In the genomic region with DNA sequence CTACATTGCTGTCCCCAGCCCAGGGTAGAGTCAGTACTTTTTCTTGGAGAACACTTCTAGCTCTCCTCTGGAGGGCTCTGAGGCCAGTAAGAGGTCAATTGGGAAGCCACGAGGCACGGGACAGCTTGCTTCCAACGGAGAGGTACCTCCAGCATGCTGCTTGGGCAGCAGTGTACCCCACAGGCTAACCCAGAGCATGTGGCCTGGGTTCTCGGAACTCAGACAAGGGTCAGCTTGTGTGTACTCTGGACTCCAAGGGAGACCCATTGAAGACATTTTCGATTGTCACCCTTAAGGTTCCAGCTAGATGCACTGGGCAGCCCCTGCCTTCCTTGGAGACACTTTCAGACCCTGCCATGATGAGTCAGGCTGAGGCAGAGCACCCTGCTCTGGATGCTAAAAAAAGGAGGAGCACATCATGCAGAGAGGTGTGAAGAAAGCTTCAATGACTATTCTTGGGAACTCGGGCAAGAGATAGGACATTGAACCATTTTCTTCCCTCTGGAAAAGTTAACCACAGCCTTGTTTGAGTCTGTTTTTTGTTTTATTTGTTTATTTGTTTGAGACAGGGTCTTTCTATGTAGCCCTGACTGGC, we compare ENCODE assay signal across 13 mouse cellular contexts. TPM values are rescaled to one million over a fixed set of nuclear protein-coding genes. Genes with fewer than 3 reads are reported as not detected.
DNase-seq lines count a peak whose midpoint lies in the region; ATAC-seq and TF ChIP-seq lines count a peak whose summit lies in the region.
"Had no signal": no experiment of that assay in that cellular context is flagged by ENCODE, and none has a peak within 500 bp of the region (broad histone marks: within the 10 kb centered on the region; RNA-seq: fewer than 3 reads in every experiment).

No protein-coding gene starts in this region.

- H3K9ac ChIP-seq in ES-Bruce4 (ENCODE audit: low read depth, poor library complexity, severe bottlenecking): peak overlapping the region; percentile 97
- H3K9ac ChIP-seq in heart, postnatal 0 days (replicated peaks; ENCODE audit: low read depth, low read length): no peak overlapping the region
- H3K9ac ChIP-seq: liver, embryonic 14.5 days had no signal

- no peaks in the 10 kb centered on the region for H3K27me3 ChIP-seq in ES-Bruce4 (ENCODE audit: control insufficient read depth, insufficient read depth, low read length, poor library complexity, severe bottlenecking)
- H3K27me3 ChIP-seq in heart, postnatal 0 days (ENCODE audit: control insufficient read depth, insufficient read depth, low read length): no peaks in the 10 kb centered on the region
- H3K27me3 ChIP-seq: Patski had no signal

- peaks cover 33% of the 10 kb centered on the region for H3K36me3 ChIP-seq in ES-Bruce4 (ENCODE audit: control insufficient read depth, insufficient read depth, low read length, poor library complexity, severe bottlenecking)
- peaks cover 6% of the 10 kb centered on the region; the same call in 1 of the 2 replicates for H3K36me3 ChIP-seq in heart, postnatal 0 days (replicated peaks; ENCODE audit: control insufficient read depth, insufficient read depth, low read length)

- ATAC-seq in heart, postnatal 0 days (ENCODE audit: insufficient read depth, low read depth): no peak
- ATAC-seq in megakaryocyte progenitor cell, adult 5-6 weeks (replicated peaks; ENCODE audit: poor library complexity): no peak
- ATAC-seq: midbrain, embryonic 16.5 days; Patski had no signal

- TF ChIP-seq CTCF in left cerebral cortex, adult 2 months (IDR thresholded peaks at IDR 0.05): no peak
- no peak for TF ChIP-seq CTCF in ES-Bruce4 (IDR thresholded peaks at IDR 0.05; ENCODE audit: low read depth, low read length)
- no peak for TF ChIP-seq CTCF in heart, postnatal 0 days (IDR thresholded peaks at IDR 0.05; ENCODE audit: low read depth)

- 51% methylated on average over 6 of the region's 6 CpGs for WGBS in heart, postnatal 0 days

- peak overlapping the region; percentile 27; the same call in 1 of the 2 replicates for H3K4me3 ChIP-seq in left cerebral cortex, adult 2 months
- no peak overlapping the region; the same call in 1 of the 2 replicates for H3K4me3 ChIP-seq in ES-Bruce4 (ENCODE audit: low read depth, low read length)
- H3K4me3 ChIP-seq in heart, postnatal 0 days (ENCODE audit: low read depth, low read length): peak overlapping the region; percentile 68

- no peaks in the 10 kb centered on the region for H3K9me3 ChIP-seq in ES-Bruce4 (replicated peaks; ENCODE audit: control insufficient read depth, insufficient read depth, low read length, poor library complexity, severe bottlenecking)
- H3K9me3 ChIP-seq in heart, postnatal 0 days (replicated peaks; ENCODE audit: control insufficient read depth, low read length): no peaks in the 10 kb centered on the region

- H3K27ac ChIP-seq in left cerebral cortex, adult 2 months: peak overlapping the region; percentile 79
- peak overlapping the region; percentile 75 for H3K27ac ChIP-seq in ES-Bruce4 (ENCODE audit: insufficient read depth, low read length)
- H3K27ac ChIP-seq in heart, postnatal 0 days (ENCODE audit: low read depth): peak overlapping the region; percentile 39; the same call in 1 of the 2 replicates
- H3K27ac ChIP-seq: liver, embryonic 14.5 days had no signal

- no peak for TF ChIP-seq POLR2A in ES-Bruce4 (IDR thresholded peaks at IDR 0.05; ENCODE audit: insufficient read depth, low read length)

- DNase-seq in left cerebral cortex, adult 2 months (ENCODE audit: extremely low spot score in 1 of 2, low spot score in 2 of 2): no peak
- no peak for DNase-seq in left cerebral cortex, adult 9 months (ENCODE audit: low spot score in 2 of 2)
- DNase-seq in CD8-positive naive resting alpha-beta T cell, adult 2 months (ENCODE audit: low read depth in 2 of 2, low spot score in 2 of 2): peak; percentile 37 to 44
- no peak for DNase-seq in heart, postnatal 0 days (ENCODE audit: low spot score)
- no peak for DNase-seq in embryo, embryonic 11 days
- DNase-seq: cerebellum, postnatal 36 days; kidney, adult 11 months; thymus, postnatal 14 days had no signal

- H3K4me1 ChIP-seq in ES-Bruce4 (ENCODE audit: control insufficient read depth, insufficient read depth, low read length): peaks cover 14% of the 10 kb centered on the region
- peaks cover 25% of the 10 kb centered on the region for H3K4me1 ChIP-seq in heart, postnatal 0 days (ENCODE audit: control insufficient read depth, insufficient read depth)

- no peak for TF ChIP-seq EP300 in ES-Bruce4 (IDR thresholded peaks at IDR 0.05; ENCODE audit: insufficient read depth, low read depth, low read length)
- no peak for TF ChIP-seq EP300 in heart, postnatal 0 days (IDR thresholded peaks at IDR 0.05; ENCODE audit: low read depth)

- peak overlapping the region; percentile 95; the same call in 1 of the 2 replicates for H3K4me2 ChIP-seq in heart, postnatal 0 days (ENCODE audit: low read depth, low read length)

- intact Hi-C loops in left cerebral cortex, adult 2 months (cut with DNase I): loop anchor here (2.0 kb wide), 1 partner anchor 36 kb away; no protein-coding TSS in a partner anchor

RNA-seq across cellular contexts. Expression of gene Klf2, which starts 4.4 kb away (rescaled TPM):
- 10 to 100 TPM; 17.1 to 32.3 TPM for total RNA-seq in left cerebral cortex, adult 2 months (2021)
- polyA plus RNA-seq in ES-Bruce4 (2011; ENCODE audit: insufficient read depth, insufficient read length, low read depth, missing spikeins): 44.7 and 47.0 TPM in 2 replicates
- 21.9 and 32.9 TPM in 2 replicates for total RNA-seq in heart, postnatal 0 days (2014; rRNA removed; ENCODE audit: low replicate concordance)
- polyA plus RNA-seq in heart, postnatal 0 days (2015; fragmentation: Nextera tagmentation; extraction: Ambion mirVana): 17.7 and 21.3 TPM in 2 replicates
- 10.8 and 21.8 TPM in 2 replicates for total RNA-seq in megakaryocyte progenitor cell, adult 5-6 weeks (2015)
- 2.0 and 6.6 TPM in 2 replicates for total RNA-seq in megakaryocyte progenitor cell, adult 5-6 weeks (2017)

RNA-seq across cellular contexts. Expression of gene Gm10282, which starts 18.2 kb away (rescaled TPM):
- total RNA-seq in left cerebral cortex, adult 2 months (2021): 1 to 10 TPM; 3.9 to 6.2 TPM
- 2.3 and 4.5 TPM in 2 replicates for polyA plus RNA-seq in ES-Bruce4 (2011; ENCODE audit: insufficient read depth, insufficient read length, low read depth, missing spikeins)
- total RNA-seq in heart, postnatal 0 days (2014; rRNA removed; ENCODE audit: low replicate concordance): 0.15 and 3.0 TPM in 2 replicates
- 8.4 and 10.0 TPM in 2 replicates for polyA plus RNA-seq in heart, postnatal 0 days (2015; fragmentation: Nextera tagmentation; extraction: Ambion mirVana)
- 58.7 and 76.6 TPM in 2 replicates for total RNA-seq in megakaryocyte progenitor cell, adult 5-6 weeks (2015)
- total RNA-seq in megakaryocyte progenitor cell, adult 5-6 weeks (2017): 68.3 and 86.8 TPM in 2 replicates

Comparison
In these comparisons a context has a peak if more than half of its experiments do, and no peak if none do; other contexts are left out.
1. DNase-seq: peak in CD8-positive naive resting alpha-beta T cell, adult 2 months (2 of 2); none in left cerebral cortex, adult 2 months (0 of 2), left cerebral cortex, adult 9 months (0 of 2), heart, postnatal 0 days (single experiment) and embryo, embryonic 11 days (single experiment).
2. RNA of gene Gm10282, which starts 18.2 kb away (total RNA-seq): 58.7 to 86.8 TPM in megakaryocyte progenitor cell, adult 5-6 weeks; 3.9 to 6.2 TPM in left cerebral cortex, adult 2 months and 0.15 to 3.0 TPM in heart, postnatal 0 days; every median in the first group is over 4 times any median in the second.
3. Peak in every context shown above with its lines, with median percentiles within 50 percentile points of each other: H3K27ac ChIP-seq.